Mouse (Mus musculus) lung, postnatal 0 days (tissue): ENCODE measurements around the gene Agl.

Experiments used
- CTCF ChIP-seq: IDR thresholded peaks from 2 replicates; pipeline ENCODE4 v1.5.1; 2016; ENCODE audit warnings: antibody characterized with exemption, mild to moderate bottlenecking
- EP300 ChIP-seq: IDR thresholded peaks from 2 replicates; pipeline ENCODE4 v1.6.1; 2016; ENCODE audit warnings: antibody characterized with exemption, mild to moderate bottlenecking, control low read depth

DNA sequence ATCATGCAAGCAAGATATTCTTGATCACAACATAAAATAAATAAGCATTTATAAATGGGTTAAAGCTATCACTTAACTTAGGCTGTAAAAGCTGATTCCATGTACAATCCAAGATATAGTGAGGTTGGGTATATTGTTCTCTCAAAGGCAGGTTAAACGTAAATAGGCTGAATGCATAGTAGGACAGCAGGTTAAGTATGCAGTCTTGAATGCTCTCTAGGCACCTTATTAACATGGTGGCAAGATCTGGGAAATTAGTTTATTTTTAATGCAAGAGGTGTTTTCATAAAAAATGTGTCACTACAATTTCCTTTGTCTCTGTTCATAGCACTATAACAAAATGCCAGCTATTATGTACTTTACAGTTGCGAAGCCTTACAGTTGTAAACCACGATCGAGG lies 27.4 kb upstream of the Agl start:
- no peak for TF ChIP-seq CTCF
- TF ChIP-seq EP300, result no peak
